Mouse (Mus musculus) Muller cell, postnatal 12 days (primary cell): Measurements from ENCODE around the gene Inppl1.

ENCODE experiments used
- DNase-seq: peaks from one replicate; pipeline ENCODE4 v3.0.0-alpha.2; 2015; ENCODE audit errors: inconsistent ontology term

Gene Inppl1

DNA sequence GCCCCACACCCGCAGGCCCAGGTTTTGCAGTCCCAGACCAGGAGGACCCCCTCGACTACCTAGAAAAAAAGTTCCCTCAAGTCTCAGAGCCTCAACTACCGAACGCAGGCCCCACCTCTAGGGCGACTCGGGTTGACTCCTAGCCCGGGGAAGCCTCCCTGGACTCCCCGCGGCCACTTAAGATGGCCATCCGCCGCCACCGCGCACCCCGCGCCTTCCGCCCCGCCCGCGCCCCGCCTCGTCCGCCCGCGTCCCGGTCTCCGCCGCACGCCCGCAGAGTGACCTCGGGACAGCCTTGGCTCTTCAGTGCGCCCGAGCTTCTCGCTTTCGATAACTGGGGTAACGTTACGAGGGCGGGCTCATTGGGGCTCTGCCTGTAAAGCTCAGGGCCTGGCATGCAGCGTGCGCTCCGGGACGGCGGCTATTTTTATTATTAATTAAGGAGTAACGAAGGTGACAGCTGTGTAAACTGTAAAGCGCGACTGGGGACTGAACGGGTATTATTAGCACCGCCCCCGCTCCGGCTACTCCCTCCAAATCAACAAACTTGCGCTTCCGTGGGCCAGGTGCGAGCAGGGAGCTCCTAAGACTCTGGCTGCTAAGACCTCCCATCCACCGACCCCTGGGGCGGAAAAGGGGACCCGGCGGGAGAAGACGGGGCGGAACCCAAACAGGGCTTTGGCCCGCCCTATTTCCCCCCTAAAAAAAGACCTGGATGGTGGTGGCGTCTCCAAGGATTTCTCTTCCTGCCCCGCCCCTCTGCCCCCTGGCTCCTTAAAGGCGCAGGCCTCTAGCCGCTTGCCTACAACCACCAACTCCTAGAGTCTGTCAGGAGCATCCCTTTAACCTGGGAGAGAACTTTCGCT lies at the start of gene Inppl1:
Gene Inppl1, minus strand, starts transcription at position 624 of the 866 bp plus-strand sequence.
- DNase-seq = peak; percentile 91

GRCm38 (mm10) chr7:101886274-101886673 lies 48.2 kb upstream of the Inppl1 start:
- DNase-seq = no peak

- DNase-seq = no peak
These were observed 46.1 kb upstream of the Inppl1 start for GRCm38 (mm10) chr7:101884160-101884559.

DNA sequence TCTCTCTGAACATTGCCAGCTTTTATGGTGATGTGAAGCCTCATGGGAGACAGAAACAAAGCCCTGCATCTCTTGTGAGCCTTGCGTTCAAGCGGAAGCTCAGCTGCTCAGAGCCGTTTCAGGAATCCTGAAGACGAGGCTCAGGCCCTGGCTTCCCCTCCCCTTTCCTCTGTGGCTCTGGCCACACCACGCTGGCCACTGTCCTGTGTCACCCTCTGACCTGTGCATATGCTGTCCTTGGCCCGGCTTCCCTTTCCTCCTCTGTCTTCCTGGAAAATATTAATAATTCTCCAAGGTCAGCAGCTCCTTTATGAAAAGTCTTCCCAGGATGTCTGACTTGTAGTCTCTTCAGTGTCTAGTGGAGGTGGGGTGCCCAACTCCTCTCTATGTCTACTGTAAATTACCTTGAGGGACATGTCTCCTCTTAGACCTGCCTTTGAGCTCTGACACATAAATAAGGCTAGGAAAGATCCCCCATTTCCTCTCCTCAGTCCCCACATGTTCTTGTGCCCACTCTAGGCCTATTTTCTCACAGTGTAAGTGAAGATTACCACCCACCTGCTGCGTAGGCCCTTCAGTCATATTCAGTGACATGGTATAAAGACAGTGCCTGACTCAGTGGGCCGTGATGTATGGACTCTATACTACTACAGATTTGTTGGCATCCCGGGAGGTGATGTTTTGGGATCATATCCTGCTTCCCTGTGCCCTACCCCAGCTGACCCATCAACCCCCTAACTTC lies 44.6 kb upstream of the Inppl1 start:
- DNase-seq = no peak

- no peak for DNase-seq
These were observed 42.8 kb upstream of the Inppl1 start for GRCm38 (mm10) chr7:101880855-101881254.

GRCm38 (mm10) chr7:101875978-101876377 lies 37.9 kb upstream of the Inppl1 start:
- no peak for DNase-seq

- no peak for DNase-seq
These were observed 33.3 kb upstream of the Inppl1 start for GRCm38 (mm10) chr7:101871296-101871695.

DNA sequence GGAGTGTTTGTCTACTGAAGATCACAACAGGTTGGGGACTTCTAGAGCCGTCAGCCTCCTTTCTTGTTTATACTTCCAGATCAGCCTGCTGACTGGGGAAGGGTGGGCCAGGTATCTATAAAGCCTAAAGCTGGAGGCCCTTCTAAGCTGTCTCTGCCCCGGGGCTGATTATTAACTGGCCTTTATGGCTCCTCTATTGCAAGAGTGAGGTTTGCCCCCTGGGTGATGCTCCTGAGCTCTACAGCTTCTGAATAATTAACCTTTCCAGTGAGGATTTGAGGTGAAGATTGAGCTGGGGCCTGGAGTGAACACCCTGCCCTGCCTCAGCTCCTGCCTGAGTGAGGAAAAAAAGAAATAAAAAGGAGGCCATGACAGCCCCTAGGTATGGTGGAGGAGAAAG lies 32.6 kb upstream of the Inppl1 start, which contains the start of gene Folr1:
Gene Folr1, minus strand, starts transcription at position 160 of the 400 bp plus-strand sequence.
- no peak for DNase-seq

- DNase-seq = peak; percentile 18
These were observed 31.1 kb upstream of the Inppl1 start for GRCm38 (mm10) chr7:101869163-101869500.

- DNase-seq = peak; percentile 58
These were observed 30.5 kb upstream of the Inppl1 start for GRCm38 (mm10) chr7:101868241-101869162.

GRCm38 (mm10) chr7:101867482-101867881 lies 29.5 kb upstream of the Inppl1 start:
- DNase-seq = no peak

- DNase-seq = peak; percentile 14
These were observed 28.6 kb upstream of the Inppl1 start for GRCm38 (mm10) chr7:101866491-101867265.

DNA sequence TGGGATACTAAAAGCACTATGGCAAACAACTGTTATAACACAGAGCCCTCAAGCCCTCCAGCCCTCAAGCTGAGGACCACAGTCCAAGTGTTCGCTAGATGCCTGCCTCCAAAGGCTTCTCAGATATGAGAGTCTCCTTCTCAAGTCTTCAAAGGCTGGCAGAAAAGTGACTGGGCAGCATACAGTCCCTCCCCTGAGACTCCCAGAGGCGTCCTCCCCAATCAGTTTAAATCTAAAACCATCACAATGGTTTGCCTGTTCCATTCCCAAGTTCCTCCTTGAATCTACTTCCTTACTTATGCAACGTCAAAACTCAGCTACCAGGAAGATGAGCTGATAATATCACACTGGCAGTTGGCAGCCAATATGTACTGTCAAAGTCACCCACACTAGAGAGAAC lies 25.4 kb upstream of the Inppl1 start, which contains the start of gene Anapc15:
Gene Anapc15, plus strand, starts transcription at position 301 of the 400 bp plus-strand sequence.
- DNase-seq = no peak

GRCm38 (mm10) chr7:101862291-101862690 lies 24.3 kb upstream of the Inppl1 start:
- DNase-seq = no peak

GRCm38 (mm10) chr7:101860978-101861377 lies 22.9 kb upstream of the Inppl1 start:
- no peak for DNase-seq

DNA sequence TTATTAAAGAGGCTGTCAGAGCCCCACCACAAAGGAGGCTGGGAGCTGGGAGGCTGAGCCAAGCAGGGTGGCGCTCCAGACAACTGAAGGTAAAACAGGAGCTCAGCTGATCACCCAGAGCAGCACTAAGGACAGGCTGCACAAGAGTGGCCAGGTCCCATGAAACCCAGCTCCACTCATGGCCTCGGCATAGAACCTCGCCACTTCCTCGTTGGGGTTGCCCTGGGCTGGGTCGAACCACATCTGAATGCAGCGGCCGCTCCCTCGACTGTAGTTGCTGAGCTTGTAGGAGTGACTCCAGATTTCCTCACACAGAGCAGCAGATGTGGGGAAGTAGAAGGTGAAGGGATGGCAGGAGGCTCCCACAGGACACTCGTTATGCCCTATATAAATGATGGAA lies 20.3 kb upstream of the Inppl1 start:
- DNase-seq = no peak

DNA sequence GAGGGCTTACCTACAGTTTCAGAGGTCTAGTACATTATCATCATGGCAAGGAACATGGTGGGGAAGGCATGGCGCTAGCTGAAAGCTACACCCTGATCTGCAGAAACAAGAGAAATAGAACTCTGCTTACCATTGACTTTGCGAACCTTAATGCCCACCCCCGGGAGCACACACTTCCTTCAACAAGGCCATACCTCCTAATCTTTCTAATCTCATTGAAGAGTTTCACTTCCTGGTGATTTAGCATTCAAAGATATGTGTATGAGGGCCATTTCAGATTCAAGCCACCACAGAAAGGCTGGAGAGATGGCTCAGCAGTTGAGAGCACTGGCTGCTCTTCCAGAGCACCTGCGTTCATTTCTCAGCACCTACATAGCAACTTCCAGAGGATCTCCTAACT lies 19.1 kb upstream of the Inppl1 start, which contains the start of gene Folr2:
Gene Folr2, minus strand, starts transcription at position 101 of the 400 bp plus-strand sequence.
- DNase-seq = no peak

- DNase-seq = peak; percentile 40
These were observed 15.8 kb upstream of the Inppl1 start for GRCm38 (mm10) chr7:101853816-101854215.

DNA sequence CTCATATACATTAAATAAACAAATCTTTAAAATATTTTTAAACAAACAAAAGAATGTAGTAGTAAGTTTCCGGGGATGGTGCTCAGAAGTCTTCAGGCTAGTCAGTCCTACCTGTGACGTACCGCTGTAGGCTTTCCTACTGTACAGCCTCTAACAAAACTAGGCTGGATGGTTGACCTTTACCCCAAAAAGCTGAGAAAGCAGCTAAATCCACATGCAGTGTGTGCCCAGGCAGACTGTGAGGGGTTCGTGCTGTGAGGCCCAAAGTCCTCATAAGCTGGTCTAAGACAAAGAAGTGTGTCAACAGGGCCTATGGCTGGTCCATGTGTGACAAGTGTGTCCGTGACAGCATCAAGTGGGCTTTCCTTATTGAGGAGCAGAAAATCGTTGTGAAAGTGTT lies 14.8 kb upstream of the Inppl1 start:
- DNase-seq = no peak

- no peak for DNase-seq
These were observed 13.7 kb upstream of the Inppl1 start for GRCm38 (mm10) chr7:101851689-101852088.

DNA sequence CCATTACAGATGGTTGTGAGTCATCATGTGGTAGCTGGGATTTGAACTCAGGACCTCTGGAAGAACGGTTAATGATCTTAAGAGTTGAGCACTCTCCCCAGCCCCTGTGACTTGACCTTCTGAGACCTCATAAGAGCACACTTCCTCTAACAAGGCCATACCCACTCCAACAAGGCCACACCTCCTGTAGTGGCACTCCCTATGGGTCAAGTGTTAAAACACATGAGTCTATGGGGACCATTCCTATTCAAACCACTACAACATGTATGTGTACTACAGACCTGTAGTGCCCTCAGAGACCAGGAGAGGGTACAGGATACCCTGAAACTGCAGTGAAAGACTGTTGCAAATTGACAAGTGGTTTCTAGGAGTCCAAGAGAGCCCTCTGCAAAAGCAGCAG lies 9.9 kb upstream of the Inppl1 start:
- DNase-seq = no peak
